Mouse (Mus musculus) CH12.LX (cell line): Measurements from ENCODE around the gene Tkt. TPM values are rescaled to one million over a fixed set of nuclear protein-coding genes. Genes with fewer than 3 reads are reported as not detected.

ENCODE experiments used
- DNase-seq: peaks from one replicate; pipeline ENCODE4 v3.0.0-alpha.2; 2013; ENCODE audit errors: extremely low read depth
- H3K27ac ChIP-seq: 2 replicates; pipeline ENCODE4 v1.5.1; 2012; ENCODE audit warnings: low read depth, mild to moderate bottlenecking, control low read depth, moderate library complexity; ENCODE audit not compliant: insufficient read depth
- H3K27me3 ChIP-seq: replicated peaks from 2 replicates; pipeline ENCODE3; 2012; ENCODE audit warnings: inconsistent platforms
- H3K36me3 ChIP-seq, 2 experiments: replicated peaks in 1 of 2; 2 replicates each; pipeline versions ENCODE3 to v1.6.1; 2012; ENCODE audit warnings: inconsistent platforms in 1 of 2, low read length in 1 of 2, mild to moderate bottlenecking in 1 of 2, mixed read lengths in 1 of 2, moderate library complexity in 1 of 2; ENCODE audit not compliant: control insufficient read depth in 1 of 2, insufficient read depth in 1 of 2
- H3K4me1 ChIP-seq, 2 experiments: 2 replicates each; pipeline ENCODE4 v1.6.1; 2012; ENCODE audit warnings: inconsistent platforms in 1 of 2, moderate library complexity in 1 of 2; ENCODE audit not compliant: insufficient read depth in 2 of 2, control insufficient read depth in 1 of 2
- H3K4me2 ChIP-seq: 2 replicates; pipeline ENCODE4 v1.6.1; 2012; ENCODE audit warnings: low read depth, mild to moderate bottlenecking, control low read depth; ENCODE audit not compliant: poor library complexity, insufficient read depth, severe bottlenecking
- H3K4me3 ChIP-seq, 3 experiments: fragments of 150-350 bp in 1 of 3; sonication (generic) in 1 of 3; replicated peaks in 1 of 3; 2 replicates each; pipeline versions ENCODE3 to v1.5.1; 2011 to 2012; ENCODE audit warnings: low read depth in 2 of 3, low read length in 2 of 3, mild to moderate bottlenecking in 2 of 3, moderate library complexity in 2 of 3, control low read depth in 1 of 3, improper control_type of control experiment in 1 of 3, inconsistent platforms in 1 of 3, mixed read lengths in 1 of 3; ENCODE audit not compliant: poor library complexity in 1 of 3
- H3K79me2 ChIP-seq: replicated peaks from 2 replicates; pipeline ENCODE4 v1.6.1; 2012; ENCODE audit warnings: mild to moderate bottlenecking, moderate library complexity; ENCODE audit not compliant: control insufficient read depth, poor library complexity, insufficient read depth, severe bottlenecking; ENCODE audit errors: extremely low read depth
- H3K9ac ChIP-seq: 2 replicates; pipeline ENCODE4 v1.6.1; 2012; ENCODE audit warnings: low read depth, mild to moderate bottlenecking, control low read depth, moderate library complexity; ENCODE audit not compliant: insufficient read depth
- H3K9me3 ChIP-seq: replicated peaks from 2 replicates; pipeline ENCODE3; 2012; ENCODE audit warnings: low read length, inconsistent platforms, mixed read lengths
- CHD1 ChIP-seq: IDR thresholded peaks from 2 replicates; pipeline ENCODE4 v1.6.1; 2012; ENCODE audit warnings: low read depth, low read length, improper control_type of control experiment, inconsistent platforms
- CHD2 ChIP-seq: IDR thresholded peaks from 2 replicates; pipeline ENCODE4 v1.6.1; 2011; ENCODE audit warnings: low read length, improper control_type of control experiment
- ELF1 ChIP-seq: IDR thresholded peaks from 2 replicates; pipeline ENCODE4 v1.6.1; 2014; ENCODE audit warnings: low read depth, mild to moderate bottlenecking, inconsistent platforms, low read length, improper control_type of control experiment
- EP300 ChIP-seq: IDR thresholded peaks from 2 replicates; pipeline ENCODE4 v1.6.1; 2011; ENCODE audit warnings: low read length, improper control_type of control experiment
- ETS1 ChIP-seq: conservative IDR thresholded peaks from 2 replicates; pipeline ENCODE4 v1.6.1; 2012; ENCODE audit warnings: low read depth, mild to moderate bottlenecking, inconsistent platforms, low read length, improper control_type of control experiment, moderate library complexity
- KAT2A ChIP-seq: IDR thresholded peaks from 2 replicates; pipeline ENCODE4 v1.6.1; 2012; ENCODE audit warnings: low read length, improper control_type of control experiment, inconsistent platforms; ENCODE audit not compliant: insufficient replicate concordance
- MAX ChIP-seq: IDR thresholded peaks from 2 replicates; pipeline ENCODE4 v1.6.1; 2011; ENCODE audit warnings: low read length, improper control_type of control experiment
- MAZ ChIP-seq: IDR thresholded peaks from 2 replicates; pipeline ENCODE4 v1.6.1; 2012; ENCODE audit warnings: low read depth, mild to moderate bottlenecking, inconsistent platforms, low read length, improper control_type of control experiment, moderate library complexity
- MEF2A ChIP-seq: IDR thresholded peaks from 2 replicates; pipeline ENCODE4 v1.6.1; 2014; ENCODE audit warnings: low read depth, mild to moderate bottlenecking, inconsistent platforms, low read length, improper control_type of control experiment, borderline replicate concordance
- MXI1 ChIP-seq: IDR thresholded peaks from 2 replicates; pipeline ENCODE4 v1.6.1; 2011; ENCODE audit warnings: mild to moderate bottlenecking, low read depth, low read length, improper control_type of control experiment
- MYC ChIP-seq: IDR thresholded peaks from 2 replicates; pipeline ENCODE4 v1.6.1; 2011; ENCODE audit warnings: low read depth, mild to moderate bottlenecking, improper control_type of control experiment, low read length
- NRF1 ChIP-seq: IDR thresholded peaks from 2 replicates; pipeline ENCODE4 v1.6.1; 2014; ENCODE audit warnings: low read depth, mild to moderate bottlenecking, inconsistent platforms, low read length, improper control_type of control experiment, moderate library complexity
- POLR2A ChIP-seq: IDR thresholded peaks from 2 replicates; pipeline ENCODE4 v1.6.1; 2011; ENCODE audit warnings: low read depth, mild to moderate bottlenecking, improper control_type of control experiment, low read length
- RAD21 ChIP-seq: IDR thresholded peaks from 2 replicates; pipeline ENCODE4 v1.6.1; 2011; ENCODE audit warnings: low read depth, mild to moderate bottlenecking, low read length, improper control_type of control experiment, moderate library complexity
- RCOR1 ChIP-seq: conservative IDR thresholded peaks from 2 replicates; pipeline ENCODE4 v1.6.1; 2012; ENCODE audit warnings: low read depth, mild to moderate bottlenecking, inconsistent platforms, low read length, improper control_type of control experiment
- SIN3A ChIP-seq: IDR thresholded peaks from 2 replicates; pipeline ENCODE4 v1.6.1; 2012; ENCODE audit warnings: low read length, improper control_type of control experiment, inconsistent platforms
- SMC3 ChIP-seq: IDR thresholded peaks from 2 replicates; pipeline ENCODE4 v1.6.1; 2011; ENCODE audit warnings: low read depth, low read length, improper control_type of control experiment
- TBP ChIP-seq: conservative IDR thresholded peaks from 2 replicates; pipeline ENCODE4 v1.6.1; 2011; ENCODE audit warnings: low read depth, low read length, improper control_type of control experiment
- UBTF ChIP-seq: IDR thresholded peaks from 2 replicates; pipeline ENCODE4 v1.6.1; 2012; ENCODE audit warnings: low read depth, mild to moderate bottlenecking, inconsistent platforms, low read length, improper control_type of control experiment, moderate library complexity
- USF2 ChIP-seq: conservative IDR thresholded peaks from 2 replicates; pipeline ENCODE4 v1.6.1; 2011; ENCODE audit warnings: low read depth, low read length, improper control_type of control experiment
- ZC3H11A ChIP-seq: IDR thresholded peaks from 2 replicates; pipeline ENCODE4 v1.6.1; 2012; ENCODE audit warnings: low read depth, mild to moderate bottlenecking, inconsistent platforms, low read length, improper control_type of control experiment
- ZKSCAN1 ChIP-seq: IDR thresholded peaks from 2 replicates; pipeline ENCODE4 v1.6.1; 2012; ENCODE audit warnings: low read depth, inconsistent platforms, low read length, improper control_type of control experiment, borderline replicate concordance
- dilution Hi-C: fragments of 300-500 bp; cut with MboI; formaldehyde crosslinking; loops from 2 replicates; pipeline ENCODE4 v1.14.3; 2020; ENCODE audit warnings: low sequenced_read_pairs; ENCODE audit not compliant: extremely low pct_unique_long_range_greater_than_20kb, extremely low pct_ligation_motif_present
- in situ Hi-C: fragments of 300-500 bp; cut with MboI; formaldehyde crosslinking; loops from 3 replicates; pipeline ENCODE4 v1.14.3; 2019; ENCODE audit warnings: low sequenced_read_pairs, low pct_ligation_motif_present, low pct_unique_long_range_greater_than_20kb, mixed read lengths
- polyA plus RNA-seq: library from polyadenylated mRNA; unstranded; fragments of >175 nt; gene quantifications from 2 replicates; pipeline ENCODE4 v1.2.1, GENCODE M21; 2012; ENCODE audit warnings: low read depth; ENCODE audit not compliant: insufficient read length
- total RNA-seq, 2 experiments: library from RNA; depleted of rRNA; stranded (reverse); fragments of 300-350 nt in 1 of 2; fragments of >200 nt in 1 of 2; gene quantifications; 2 replicates each; pipeline ENCODE4 v1.2.3; 2012 to 2014

The Tkt gene
- total and polyA plus RNA-seq, 3 experiments = 450 to 837 (median 456) TPM

DNA sequence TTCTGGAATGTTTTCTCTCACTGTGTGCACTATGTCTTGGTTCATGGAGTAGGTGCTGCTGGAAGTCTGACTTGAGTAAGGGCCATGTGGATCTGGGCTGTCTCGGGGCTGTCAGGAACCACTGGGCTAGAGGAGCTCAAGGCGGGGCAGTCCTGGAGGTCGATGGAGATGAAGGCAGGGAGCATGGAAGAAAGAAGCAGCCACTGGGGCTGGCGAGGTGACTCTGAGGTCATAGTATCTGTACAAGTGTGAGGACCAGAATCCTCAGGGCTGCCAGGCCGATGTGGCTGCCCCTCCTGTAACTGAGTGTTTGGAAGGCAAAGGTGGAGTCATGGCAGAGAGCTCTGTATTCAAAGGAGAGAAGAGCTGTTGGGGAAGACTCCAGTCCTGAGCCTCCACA lies 19.2 kb upstream of the Tkt start:
- Histone ChIP-seq H3K27ac (no peak overlapping the region), H3K36me3 (peaks cover 29 to 43% of the 10 kb centered on the region in 2 experiments)
- in situ Hi-C loops = no loop called here

GRCm38 (mm10) chr14:30529454-30529853 lies 18.7 kb upstream of the Tkt start:
- TF ChIP-seq TBP (no peak), ELF1 (no peak), MAX (no peak), KAT2A (no peak), NRF1 (no peak), UBTF (no peak), MAZ (no peak), ETS1 (no peak), POLR2A (no peak), RAD21 (no peak), ZC3H11A (no peak), ZKSCAN1 (no peak), CHD2 (no peak), SMC3 (no peak), USF2 (no peak), MEF2A (no peak), RCOR1 (no peak)
- H3K27me3 ChIP-seq = no peaks in the 10 kb centered on the region
- H3K79me2 ChIP-seq = no peaks in the 10 kb centered on the region
- DNase-seq = no peak
- H3K4me1 ChIP-seq = peaks cover 9 to 10% of the 10 kb centered on the region in 2 experiments; a peak in 3 of 4 replicates
- dilution Hi-C loops (no loop called here), in situ Hi-C loops (no loop called here)
- H3K9me3 ChIP-seq = no peaks in the 10 kb centered on the region
- no peak overlapping the region for H3K9ac ChIP-seq
- H3K27ac ChIP-seq = no peak overlapping the region
- no peak overlapping the region for H3K4me3 ChIP-seq
- no peak overlapping the region for H3K4me2 ChIP-seq
- H3K36me3 ChIP-seq = peaks cover 27 to 41% of the 10 kb centered on the region in 2 experiments

More for the DNA sequence above, 19.2 kb upstream of the Tkt start:
- dilution Hi-C loops = no loop called here
- no peaks in the 10 kb centered on the region for H3K27me3 ChIP-seq
- TF ChIP-seq KAT2A (no peak), MXI1 (no peak), EP300 (no peak), MAZ (no peak), MYC (no peak), SIN3A (no peak), CHD1 (no peak), NRF1 (no peak)
- peaks cover 9 to 10% of the 10 kb centered on the region in 2 experiments; a peak in 3 of 4 replicates for H3K4me1 ChIP-seq
- H3K4me2 ChIP-seq = no peak overlapping the region
- H3K9ac ChIP-seq = no peak overlapping the region
- DNase-seq = no peak
- no peaks in the 10 kb centered on the region for H3K79me2 ChIP-seq
- no peak overlapping the region for H3K4me3 ChIP-seq
- H3K9me3 ChIP-seq = no peaks in the 10 kb centered on the region
